Mouse (Mus musculus) liver, adult 2 months (tissue): ENCODE results near the gene Fam189a1. TPM values are rescaled to one million over a fixed set of nuclear protein-coding genes. Genes with fewer than 3 reads are reported as not detected.

Experiments
- DNase-seq: peaks from one replicate; pipeline ENCODE4 v3.0.0-alpha.2; 2011; ENCODE audit warnings: low read depth, low spot score; ENCODE audit errors: extremely low read depth
- H3K27ac ChIP-seq: fragments of 200-500 bp; replicated peaks from 2 replicates; pipeline ENCODE4 v1.5.1; 2012; ENCODE audit warnings: low read depth, mild to moderate bottlenecking, control low read depth, inconsistent platforms, low read length; ENCODE audit not compliant: insufficient read depth
- H3K27me3 ChIP-seq: fragments of 200-500 bp; 2 replicates; pipeline ENCODE4 v1.6.1; 2012; ENCODE audit warnings: mild to moderate bottlenecking, moderate library complexity, low read length, inconsistent platforms; ENCODE audit not compliant: control insufficient read depth, insufficient read depth
- H3K36me3 ChIP-seq: fragments of 200-500 bp; 2 replicates; pipeline ENCODE4 v1.6.1; 2012; ENCODE audit warnings: low read length, inconsistent platforms; ENCODE audit not compliant: control insufficient read depth, insufficient read depth
- H3K4me1 ChIP-seq: fragments of 200-500 bp; 2 replicates; pipeline ENCODE4 v1.6.1; 2011; ENCODE audit warnings: low read length; ENCODE audit not compliant: control insufficient read depth, insufficient read depth
- H3K4me3 ChIP-seq: fragments of 200-500 bp; 2 replicates; pipeline ENCODE4 v1.5.1; 2011; ENCODE audit warnings: low read depth, mild to moderate bottlenecking, control low read depth, low read length, moderate library complexity; ENCODE audit not compliant: insufficient read depth
- H3K79me2 ChIP-seq: fragments of 200-500 bp; 2 replicates; pipeline ENCODE4 v1.6.1; 2012; ENCODE audit warnings: inconsistent platforms, mild to moderate bottlenecking, low read length, moderate library complexity; ENCODE audit not compliant: control insufficient read depth, insufficient read depth
- H3K9ac ChIP-seq: fragments of 200-500 bp; 2 replicates; pipeline ENCODE4 v1.6.1; 2012; ENCODE audit warnings: low read depth, mild to moderate bottlenecking, control low read depth, inconsistent platforms, low read length
- CTCF ChIP-seq: fragments of 200-500 bp; IDR thresholded peaks from 2 replicates; pipeline ENCODE4 v1.5.1; 2011; ENCODE audit warnings: low read depth, low read length, control low read depth
- POLR2A ChIP-seq: fragments of 200-500 bp; IDR thresholded peaks from 2 replicates; pipeline ENCODE4 v1.6.1; 2011; ENCODE audit warnings: low read length, control low read depth; ENCODE audit not compliant: insufficient read depth; ENCODE audit errors: extremely low read depth
- WGBS: fragments of 180-500 bp; shearing (Covaris S2); methylation state at CpG from one replicate; pipeline ENCODE4 v1.1.7; 2018; 5-methylcytosine and 5-hydroxymethylcytosine counted together
- polyA plus RNA-seq: library from polyadenylated mRNA; depleted of rRNA; stranded (reverse); fragments of >200 nt; gene quantifications from 2 replicates; pipeline ENCODE4 v1.2.3, GENCODE M21; 2012
- total RNA-seq: library from RNA; depleted of rRNA; stranded (reverse); fragments of >200 nt; gene quantifications from 2 replicates; pipeline ENCODE4 v1.2.3, GENCODE M21; 2014

Fam189a1 gene
- total and polyA plus RNA-seq, 2 experiments = 0.32 TPM; not detected in 1

DNA sequence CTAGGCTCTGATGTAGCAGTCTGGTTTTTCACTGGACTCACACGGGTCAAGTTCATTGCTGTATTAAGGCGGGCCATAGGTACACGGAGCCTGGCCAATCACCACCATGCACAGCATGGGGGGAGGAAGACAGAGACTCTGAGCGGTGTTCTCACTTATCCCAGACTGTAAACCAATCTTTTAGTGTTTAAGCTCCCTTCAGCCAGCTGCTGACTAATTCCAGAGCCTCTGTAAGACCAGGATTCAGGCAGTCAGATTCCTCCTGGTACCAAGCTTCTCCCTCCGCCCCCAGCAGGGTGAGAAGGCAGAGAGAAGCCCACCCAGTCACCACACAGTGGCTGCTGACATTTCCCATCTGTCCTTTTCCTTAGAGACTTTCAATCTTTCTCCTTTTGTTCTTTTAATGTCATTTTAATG is 260.7 kb downstream of the Fam189a1 start:
- H3K4me3 ChIP-seq = no peak overlapping the region
- DNase-seq = no peak
- TF ChIP-seq CTCF (no peak), POLR2A (no peak)
- 53% methylated on average over 5 of the region's 5 CpGs for WGBS
- H3K36me3 ChIP-seq = no peaks in the 10 kb centered on the region
- H3K27ac ChIP-seq = no peak overlapping the region
- H3K4me1 ChIP-seq = no peaks in the 10 kb centered on the region
- H3K79me2 ChIP-seq = no peaks in the 10 kb centered on the region
- H3K9ac ChIP-seq = no peak overlapping the region
- no peaks in the 10 kb centered on the region for H3K27me3 ChIP-seq

DNA sequence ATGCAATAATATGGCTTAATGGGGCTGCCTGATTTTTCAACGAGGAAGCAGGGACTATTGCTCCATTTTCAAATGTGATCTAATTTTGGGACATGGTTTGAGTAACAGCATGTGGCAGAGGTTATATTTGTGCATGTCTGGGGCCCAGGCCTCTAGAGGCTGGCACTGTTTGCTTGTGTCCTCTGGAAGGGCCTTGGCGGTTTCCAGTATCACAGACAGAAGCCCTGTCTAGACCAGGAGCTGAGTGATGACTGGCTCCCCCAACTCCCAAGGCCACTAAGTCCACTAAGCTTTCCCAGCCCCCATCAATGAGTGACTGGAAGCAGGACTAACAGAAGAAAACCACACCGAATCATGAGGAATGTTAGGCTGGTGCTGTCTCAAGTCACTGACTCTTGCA is 265.2 kb downstream of the Fam189a1 start:
- no peak overlapping the region for H3K27ac ChIP-seq
- DNase-seq = no peak
- no peaks in the 10 kb centered on the region for H3K4me1 ChIP-seq
- no peaks in the 10 kb centered on the region for H3K36me3 ChIP-seq
- H3K27me3 ChIP-seq = no peaks in the 10 kb centered on the region
- H3K4me3 ChIP-seq = no peak overlapping the region
- 33% methylated on average over 3 of the region's 3 CpGs for WGBS
- H3K9ac ChIP-seq = no peak overlapping the region
- no peaks in the 10 kb centered on the region for H3K79me2 ChIP-seq
- no peak for TF ChIP-seq POLR2A
- no peak for TF ChIP-seq CTCF

DNA sequence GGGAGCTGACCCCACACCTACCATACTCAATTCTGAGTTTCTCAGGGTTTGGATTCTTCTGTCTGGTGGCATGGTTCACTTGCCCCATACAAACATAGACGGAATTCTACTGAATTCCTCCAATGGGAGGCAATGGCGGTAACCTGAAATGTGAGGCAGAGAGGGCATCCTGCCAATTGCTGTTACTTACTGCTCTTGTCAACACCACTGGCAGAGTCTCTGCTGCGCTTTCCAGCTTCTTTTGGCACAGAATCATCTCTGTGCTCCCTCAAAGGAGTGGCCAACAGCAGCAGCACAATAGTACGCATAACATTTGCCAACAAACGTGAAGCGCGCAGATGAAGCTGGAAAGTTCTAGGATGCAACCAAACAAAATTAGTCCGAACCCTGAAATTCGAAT is 266.5 kb downstream of the Fam189a1 start:
- Histone ChIP-seq H3K36me3 (no peaks in the 10 kb centered on the region), H3K27ac (no peak overlapping the region), H3K27me3 (no peaks in the 10 kb centered on the region), H3K4me1 (no peaks in the 10 kb centered on the region), H3K4me3 (no peak overlapping the region), H3K9ac (no peak overlapping the region), H3K79me2 (no peaks in the 10 kb centered on the region)
- 59% methylated on average over 9 of the region's 9 CpGs for whole genome bisulfite sequencing
- DNase-seq = no peak
- no peak for TF ChIP-seq POLR2A
- no peak for TF ChIP-seq CTCF

DNA sequence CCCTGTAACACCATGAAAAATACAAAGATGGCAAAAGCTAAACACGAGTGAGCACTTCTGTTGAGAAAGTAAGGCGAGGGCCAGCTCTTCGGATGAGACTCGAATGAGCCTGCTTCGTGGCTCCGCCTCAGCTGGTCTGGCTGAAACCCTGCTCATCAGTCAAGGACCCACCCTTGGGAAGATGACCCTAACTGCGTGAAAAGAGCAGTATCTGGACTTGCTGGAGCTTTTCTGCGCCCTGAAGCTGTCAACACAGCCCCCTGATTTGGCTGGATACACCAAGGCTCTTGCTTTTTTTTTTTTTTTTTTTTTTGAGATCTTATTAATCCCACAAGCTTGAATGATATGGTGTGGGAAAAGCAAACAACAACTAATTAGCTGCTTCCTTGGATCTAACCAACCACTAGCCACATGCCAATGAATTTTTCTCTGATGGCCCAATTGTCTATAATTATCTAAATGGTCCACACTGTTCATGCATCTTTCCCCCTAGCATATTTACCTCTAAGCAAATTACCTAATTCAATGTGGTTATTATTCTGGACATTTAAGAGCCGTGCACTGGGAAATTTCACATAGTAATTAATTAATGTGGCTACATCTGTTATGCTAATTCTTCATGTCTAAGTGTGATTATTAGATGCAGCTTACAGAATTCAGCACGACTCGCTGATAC is 272.0 kb downstream of the Fam189a1 start:
- Histone ChIP-seq H3K9ac (no peak overlapping the region), H3K79me2 (no peaks in the 10 kb centered on the region), H3K4me1 (no peaks in the 10 kb centered on the region), H3K36me3 (no peaks in the 10 kb centered on the region), H3K27me3 (no peaks in the 10 kb centered on the region), H3K4me3 (no peak overlapping the region), H3K27ac (no peak overlapping the region)
- TF ChIP-seq POLR2A (no peak), CTCF (no peak)
- DNase-seq = no peak
- 68% methylated on average over 11 of the region's 11 CpGs for WGBS

DNA sequence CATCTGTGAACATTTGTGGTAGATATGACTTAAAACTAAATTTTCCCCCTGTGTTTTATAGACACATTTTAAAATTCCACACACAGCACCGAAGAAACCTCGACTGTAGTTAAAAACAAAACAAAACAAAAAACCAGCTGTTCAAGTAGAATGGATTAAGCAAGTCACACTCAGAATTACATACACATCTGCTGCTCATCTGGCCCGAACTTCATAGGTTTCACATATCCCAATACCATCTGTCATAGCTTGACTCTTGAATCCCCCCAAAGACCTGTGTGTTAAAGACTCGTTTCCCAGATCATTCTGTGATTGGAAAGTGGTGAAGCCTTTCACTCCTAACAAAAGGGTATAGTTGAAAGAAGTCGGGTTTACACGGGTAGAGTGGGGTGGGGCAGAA is 274.1 kb downstream of the Fam189a1 start:
- H3K36me3 ChIP-seq = no peaks in the 10 kb centered on the region
- H3K27ac ChIP-seq = no peak overlapping the region
- H3K4me1 ChIP-seq = no peaks in the 10 kb centered on the region
- H3K79me2 ChIP-seq = no peaks in the 10 kb centered on the region
- no peak for DNase-seq
- H3K4me3 ChIP-seq = no peak overlapping the region
- H3K27me3 ChIP-seq = no peaks in the 10 kb centered on the region
- no peak for TF ChIP-seq POLR2A
- no peak for TF ChIP-seq CTCF
- 72% methylated on average over 6 of the region's 6 CpGs for WGBS
- no peak overlapping the region for H3K9ac ChIP-seq

DNA sequence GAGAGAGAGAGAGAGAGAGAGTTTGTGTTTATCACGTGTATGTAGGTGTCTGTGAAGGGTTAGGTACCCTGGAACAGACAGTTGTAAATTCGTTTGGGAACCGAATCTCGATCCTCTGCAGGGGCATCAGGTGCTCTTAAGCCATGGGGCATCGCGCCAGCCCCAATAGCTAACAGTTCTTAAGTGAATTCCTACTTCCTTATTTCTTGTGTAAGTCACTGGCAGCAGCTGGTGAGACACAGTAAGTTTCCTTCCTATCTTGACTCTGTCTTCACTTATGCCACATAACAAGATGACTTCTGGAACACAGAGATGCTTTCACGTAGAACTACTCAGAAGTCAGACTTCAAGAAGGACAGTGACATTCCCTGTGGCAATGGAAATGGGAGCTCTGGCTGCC is 275.0 kb downstream of the Fam189a1 start:
- Histone ChIP-seq H3K4me1 (no peaks in the 10 kb centered on the region), H3K79me2 (no peaks in the 10 kb centered on the region), H3K4me3 (no peak overlapping the region), H3K36me3 (no peaks in the 10 kb centered on the region), H3K27me3 (no peaks in the 10 kb centered on the region), H3K27ac (no peak overlapping the region), H3K9ac (no peak overlapping the region)
- no peak for TF ChIP-seq CTCF
- TF ChIP-seq POLR2A = no peak
- DNase-seq = no peak
- 72% methylated on average over 7 of the region's 7 CpGs for WGBS
